Mouse (Mus musculus) hindbrain, embryonic 12.5 days (tissue): ENCODE results near the gene Kcnmb4. TPM values are rescaled to one million over a fixed set of nuclear protein-coding genes. Genes with fewer than 3 reads are reported as not detected.

Source experiments
- ATAC-seq: fragments of 200-750 bp; cut with Nextera tagmentation; 2 replicates; pipeline ENCODE4 v1.8.0; 2017; ENCODE audit warnings: moderate TSS enrichment; ENCODE audit not compliant: low FRiP score
- H3K27ac ChIP-seq: fragments of 300-500 bp; sonication (generic); 2 replicates; pipeline ENCODE4 v1.5.1; 2016; ENCODE audit warnings: mild to moderate bottlenecking
- H3K27me3 ChIP-seq: fragments of 300-500 bp; sonication (generic); 2 replicates; pipeline ENCODE4 v1.6.1; 2016; ENCODE audit warnings: mild to moderate bottlenecking
- H3K36me3 ChIP-seq: fragments of 300-500 bp; sonication (generic); 2 replicates; pipeline ENCODE4 v1.6.1; 2016; ENCODE audit warnings: mild to moderate bottlenecking
- H3K4me1 ChIP-seq: fragments of 300-500 bp; sonication (generic); 2 replicates; pipeline ENCODE4 v1.6.1; 2016
- H3K4me2 ChIP-seq: fragments of 300-500 bp; sonication (generic); replicated peaks from 2 replicates; pipeline ENCODE4 v1.6.1; 2016; ENCODE audit warnings: mild to moderate bottlenecking
- H3K4me3 ChIP-seq: fragments of 300-500 bp; sonication (generic); 2 replicates; pipeline ENCODE4 v1.5.1; 2016; ENCODE audit warnings: mild to moderate bottlenecking
- H3K9ac ChIP-seq: fragments of 300-500 bp; sonication (generic); 2 replicates; pipeline ENCODE4 v1.6.1; 2016; ENCODE audit warnings: mild to moderate bottlenecking, moderate library complexity
- H3K9me3 ChIP-seq: fragments of 300-500 bp; sonication (generic); replicated peaks from 2 replicates; pipeline ENCODE4 v1.6.1; 2016; ENCODE audit warnings: mild to moderate bottlenecking
- WGBS: fragments of 180-500 bp; shearing (Covaris S2); methylation state at CpG from one replicate; pipeline ENCODE4 v1.1.7; 2016; 5-methylcytosine and 5-hydroxymethylcytosine counted together
- polyA plus RNA-seq: library from polyadenylated mRNA; unstranded; fragments of >200 nt; fragmentation: Nextera tagmentation; extraction: Ambion mirVana; gene quantifications from 2 replicates; pipeline ENCODE4 v1.2.1, GENCODE M21; 2016

Gene Kcnmb4
- polyA plus RNA-seq: 19.9 and 20.5 TPM in 2 replicates

DNA sequence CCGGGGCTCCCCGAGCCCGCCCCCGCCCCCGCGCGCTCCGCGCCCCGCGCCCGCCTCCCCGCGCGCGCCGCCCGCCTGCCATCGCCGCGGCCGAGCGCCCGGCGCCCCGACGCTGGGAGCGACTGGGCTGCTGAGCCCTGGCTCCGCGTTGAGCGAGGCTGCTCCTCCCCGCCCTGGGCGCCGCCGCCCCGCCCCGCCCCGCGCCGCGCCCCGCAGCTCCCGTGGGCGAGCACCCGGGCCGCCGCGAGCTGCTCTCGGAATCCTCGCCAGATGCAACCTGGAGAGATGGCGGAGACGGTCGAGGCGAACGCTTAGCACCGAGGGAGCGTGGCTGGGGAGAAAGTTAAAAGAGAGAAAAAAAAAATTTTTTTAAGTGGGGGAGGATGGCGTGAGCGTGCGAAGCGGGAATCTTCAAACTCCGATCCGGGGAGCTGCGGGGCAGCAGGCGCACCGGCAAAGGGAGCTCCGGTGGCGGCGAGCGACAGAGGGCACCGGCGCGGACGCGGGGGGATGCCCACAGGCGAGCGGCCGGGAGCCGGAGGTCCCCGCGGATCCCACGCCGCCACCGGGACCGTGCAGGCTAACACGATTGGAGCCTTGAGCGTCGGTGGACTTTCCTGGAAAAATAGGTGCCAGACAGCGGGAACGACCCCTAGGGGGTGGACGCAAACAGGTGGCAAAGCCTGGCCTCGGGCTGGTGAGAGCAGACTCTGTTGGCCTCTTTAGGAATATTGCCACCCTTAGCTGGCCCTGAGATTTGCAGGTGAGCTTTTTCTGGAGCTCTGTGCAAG, at the start of gene Kcnmb4:
TSS of gene Kcnmb4 (minus strand) at position 120 of the 791 bp plus-strand sequence.
- peaks cover 17% of the 10 kb centered on the region for H3K4me1 ChIP-seq
- no peaks in the 10 kb centered on the region for H3K27me3 ChIP-seq
- peak; percentile 89 for ATAC-seq
- peak within 1 kb of the TSS; percentile 85 for H3K9ac ChIP-seq
- under 1% methylated on average over 53 of the region's 92 CpGs for WGBS
- no peaks in the 10 kb centered on the region for H3K36me3 ChIP-seq
- H3K27ac ChIP-seq: peak within 1 kb of the TSS; percentile 92
- H3K9me3 ChIP-seq: peaks cover 3% of the 10 kb centered on the region; the same call in 1 of the 2 replicates
- peak within 1 kb of the TSS; percentile 62 for H3K4me3 ChIP-seq
- H3K4me2 ChIP-seq: peak within 1 kb of the TSS; percentile 93

DNA sequence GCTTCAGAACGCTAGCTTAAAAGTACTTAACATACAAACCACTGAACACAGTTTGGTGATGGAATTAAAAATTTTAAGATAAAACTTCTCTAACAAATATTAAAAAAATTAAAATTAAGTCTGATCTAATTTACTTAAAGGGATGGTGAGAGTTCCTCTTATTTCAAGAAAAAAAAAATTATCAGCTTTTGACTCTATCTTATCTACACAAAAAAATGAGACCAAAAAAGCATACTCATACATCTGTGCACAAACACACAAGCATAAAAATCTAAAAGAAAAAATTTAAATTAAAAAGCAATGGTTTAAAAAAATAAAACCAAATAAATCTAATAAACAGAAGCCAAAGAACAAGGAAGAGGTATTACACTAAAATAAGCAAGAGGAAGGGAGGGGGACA, 45.9 kb upstream of the Kcnmb4 start:
- ATAC-seq: no peak
- no peak overlapping the region for H3K27ac ChIP-seq
- H3K36me3 ChIP-seq: no peaks in the 10 kb centered on the region
- H3K4me1 ChIP-seq: peaks cover 2% of the 10 kb centered on the region; the same call in 1 of the 2 replicates
- H3K4me2 ChIP-seq: no peak overlapping the region
- H3K27me3 ChIP-seq: no peaks in the 10 kb centered on the region
- no peaks in the 10 kb centered on the region for H3K9me3 ChIP-seq
- WGBS: 89% methylated on average over 1 of the region's 1 CpGs
- no peak overlapping the region for H3K4me3 ChIP-seq
- no peak overlapping the region for H3K9ac ChIP-seq

DNA sequence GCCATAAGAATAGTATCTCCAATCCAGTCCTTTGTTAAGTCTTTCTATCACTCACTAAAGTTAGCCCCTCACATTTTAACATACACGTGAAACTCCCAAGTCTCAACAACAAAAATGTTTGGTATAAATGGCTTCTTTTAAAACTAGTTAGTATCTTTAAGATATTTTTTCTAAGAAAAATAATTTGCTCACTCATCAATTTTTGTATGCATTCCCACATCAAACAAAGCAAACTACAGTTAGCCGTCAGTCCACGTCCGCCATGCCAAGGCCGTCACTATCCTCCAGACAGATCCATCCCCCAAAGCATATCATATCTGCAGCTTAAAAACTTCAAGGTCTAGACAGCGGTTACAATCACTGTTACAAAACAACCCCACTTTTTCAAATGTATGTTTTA, 41.9 kb upstream of the Kcnmb4 start:
- Histone ChIP-seq H3K27ac (no peak overlapping the region), H3K4me3 (no peak overlapping the region), H3K4me1 (peaks cover 9% of the 10 kb centered on the region; the same call in 1 of the 2 replicates), H3K9ac (no peak overlapping the region), H3K36me3 (no peaks in the 10 kb centered on the region), H3K9me3 (no peaks in the 10 kb centered on the region), H3K27me3 (no peaks in the 10 kb centered on the region), H3K4me2 (no peak overlapping the region)
- WGBS: 93% methylated on average over 6 of the region's 6 CpGs
- no peak for ATAC-seq

DNA sequence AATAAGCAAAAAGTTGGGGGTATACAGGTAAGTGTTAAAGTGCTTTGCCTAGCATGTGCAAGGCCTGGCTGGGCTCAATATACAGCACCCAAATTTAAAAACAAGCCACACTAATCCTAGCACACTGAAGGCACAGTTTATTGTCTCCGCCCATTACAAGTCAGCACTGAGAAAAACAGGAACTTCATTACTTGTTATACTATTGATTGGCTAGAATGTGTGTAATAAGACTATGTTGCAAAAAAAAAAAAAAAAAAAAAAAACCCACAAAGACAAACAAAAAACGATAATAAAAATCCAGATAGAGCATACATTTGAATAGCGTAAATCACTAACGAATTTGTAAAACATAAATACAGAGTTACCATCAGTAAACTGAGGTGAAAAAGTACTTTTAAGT, 41.5 kb upstream of the Kcnmb4 start:
- Histone ChIP-seq H3K4me3 (no peak overlapping the region), H3K4me1 (peaks cover 9% of the 10 kb centered on the region; the same call in 1 of the 2 replicates), H3K27ac (no peak overlapping the region), H3K27me3 (no peaks in the 10 kb centered on the region), H3K36me3 (no peaks in the 10 kb centered on the region), H3K9me3 (no peaks in the 10 kb centered on the region), H3K9ac (no peak overlapping the region), H3K4me2 (no peak overlapping the region)
- WGBS: 94% methylated on average over 4 of the region's 4 CpGs
- ATAC-seq: no peak

DNA sequence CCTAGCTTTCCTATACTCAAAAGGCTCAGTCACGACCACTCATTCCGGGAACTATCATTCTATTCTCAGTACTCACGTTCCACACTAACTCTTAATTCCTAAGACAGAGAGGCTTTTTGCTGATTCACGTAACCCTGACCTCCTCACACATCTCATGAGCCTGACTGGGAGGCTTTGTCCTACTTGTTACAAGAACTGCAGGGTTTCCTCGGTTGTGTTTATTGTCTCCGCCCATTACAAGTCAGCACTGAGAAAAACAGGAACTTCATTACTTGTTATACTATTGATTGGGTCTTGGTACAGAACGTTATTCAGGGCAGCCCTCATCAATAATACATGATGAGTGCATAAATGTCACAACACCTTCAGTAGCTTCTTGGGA, 39.6 kb upstream of the Kcnmb4 start:
- Histone ChIP-seq H3K36me3 (no peaks in the 10 kb centered on the region), H3K9me3 (no peaks in the 10 kb centered on the region), H3K9ac (no peak overlapping the region), H3K4me2 (no peak overlapping the region), H3K4me1 (peaks cover 9% of the 10 kb centered on the region; the same call in 1 of the 2 replicates), H3K27ac (no peak overlapping the region), H3K4me3 (no peak overlapping the region), H3K27me3 (no peaks in the 10 kb centered on the region)
- 55% methylated on average over 7 of the region's 7 CpGs for WGBS
- no peak for ATAC-seq

DNA sequence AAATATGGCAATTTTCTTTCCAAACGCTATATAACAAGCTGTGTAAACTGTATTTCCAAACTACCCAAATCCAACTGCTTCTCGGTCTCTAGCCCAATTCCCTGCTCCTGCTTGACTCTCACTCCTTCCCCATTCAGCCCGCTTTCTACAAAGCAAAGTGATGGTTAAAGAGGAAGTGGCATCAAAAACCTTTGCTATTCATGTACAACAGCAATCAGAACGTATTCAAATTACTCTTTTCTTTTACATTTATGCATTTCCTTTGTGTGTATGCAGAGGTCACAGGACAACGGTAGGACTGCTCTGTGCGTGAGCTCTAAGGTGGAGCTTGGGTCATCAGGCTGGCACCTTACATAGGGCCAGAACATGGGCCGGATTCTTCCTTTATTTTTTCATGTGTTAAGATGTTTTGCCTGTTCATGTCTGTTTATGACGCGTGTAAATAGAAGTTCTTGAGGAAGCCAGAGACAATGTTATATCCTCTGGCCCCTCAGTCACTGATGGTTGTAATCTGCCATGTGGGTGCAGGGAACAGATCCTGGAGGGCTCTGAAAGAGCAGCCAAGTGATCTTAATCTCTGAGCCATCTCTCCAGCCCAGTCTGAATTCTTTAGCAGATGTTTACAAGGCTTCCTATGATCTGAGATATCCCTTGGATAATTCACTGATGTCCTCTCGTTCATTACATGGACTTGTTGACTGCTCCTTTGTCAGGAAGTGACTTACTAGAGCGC, 39.0 kb upstream of the Kcnmb4 start:
- H3K4me1 ChIP-seq: peaks cover 6% of the 10 kb centered on the region; the same call in 1 of the 2 replicates
- no peaks in the 10 kb centered on the region for H3K36me3 ChIP-seq
- WGBS: 80% methylated on average over 11 of the region's 11 CpGs
- no peak overlapping the region for H3K27ac ChIP-seq
- H3K4me3 ChIP-seq: no peak overlapping the region
- H3K27me3 ChIP-seq: no peaks in the 10 kb centered on the region
- no peak overlapping the region for H3K9ac ChIP-seq
- no peaks in the 10 kb centered on the region for H3K9me3 ChIP-seq
- ATAC-seq: no peak
- no peak overlapping the region for H3K4me2 ChIP-seq

DNA sequence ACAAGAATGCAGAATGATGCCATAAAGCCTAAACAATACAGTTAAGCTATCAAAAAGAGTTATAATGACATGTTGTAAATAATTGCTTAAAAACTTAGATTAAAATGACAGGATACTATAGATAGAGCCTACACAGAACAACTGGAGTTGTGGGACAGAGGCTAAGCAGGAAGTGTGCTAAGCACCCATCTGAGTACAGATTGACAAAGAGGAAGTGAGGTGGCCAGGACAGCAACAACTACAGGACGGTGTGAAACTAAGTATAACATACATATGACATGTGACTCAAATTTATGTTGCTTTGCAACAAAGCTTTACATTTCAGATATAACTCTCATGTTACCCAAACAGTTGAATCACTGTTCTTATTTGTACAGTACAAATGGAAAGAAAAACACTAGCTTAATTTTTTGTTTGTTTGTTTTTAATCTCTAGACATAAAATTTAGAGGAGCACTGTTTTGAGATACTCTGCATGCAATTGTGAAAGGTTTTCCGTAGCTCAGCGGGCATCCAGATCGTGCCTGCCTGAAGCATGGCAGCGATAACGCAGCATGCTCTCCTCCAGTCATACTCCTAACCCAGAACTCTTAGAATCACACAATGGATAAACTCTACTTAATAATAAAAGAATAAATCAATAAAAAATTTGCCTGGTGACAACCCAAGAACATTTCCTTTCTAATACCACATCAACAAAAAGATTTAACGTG, 31.8 kb upstream of the Kcnmb4 start:
- Histone ChIP-seq H3K4me2 (no peak overlapping the region), H3K9ac (no peak overlapping the region), H3K36me3 (0 out of 2 replicates have a peak, but pooled peaks cover 2% of the 10 kb centered on the region), H3K9me3 (no peaks in the 10 kb centered on the region), H3K4me3 (no peak overlapping the region), H3K27me3 (no peaks in the 10 kb centered on the region), H3K27ac (no peak overlapping the region), H3K4me1 (0 out of 2 replicates have a peak, but pooled peaks cover 2% of the 10 kb centered on the region)
- 89% methylated on average over 7 of the region's 7 CpGs for WGBS
- no peak for ATAC-seq

DNA sequence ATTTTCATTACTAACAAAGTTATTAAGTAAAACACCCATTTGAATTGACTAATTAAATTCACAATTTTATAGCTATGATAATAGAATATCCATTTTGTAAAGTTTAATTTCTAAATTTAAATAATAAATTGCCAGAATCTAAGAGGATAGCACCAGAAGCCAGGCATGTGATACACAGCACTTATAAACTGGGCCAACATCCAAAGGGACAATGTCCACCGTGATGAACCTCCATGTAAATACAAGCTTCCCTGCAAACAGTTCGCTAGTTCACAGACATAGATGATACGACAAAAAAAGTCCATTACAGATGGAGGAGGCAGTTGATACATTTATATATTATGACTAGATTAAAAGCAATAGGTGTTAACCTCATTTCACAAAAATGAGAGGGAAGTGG, 19.1 kb upstream of the Kcnmb4 start:
- Histone ChIP-seq H3K4me1 (no peaks in the 10 kb centered on the region), H3K4me2 (no peak overlapping the region), H3K36me3 (peaks cover 36% of the 10 kb centered on the region), H3K27ac (no peak overlapping the region), H3K4me3 (no peak overlapping the region), H3K9me3 (no peaks in the 10 kb centered on the region), H3K27me3 (no peaks in the 10 kb centered on the region), H3K9ac (no peak overlapping the region)
- ATAC-seq: no peak
- 97% methylated on average over 3 of the region's 3 CpGs for WGBS

DNA sequence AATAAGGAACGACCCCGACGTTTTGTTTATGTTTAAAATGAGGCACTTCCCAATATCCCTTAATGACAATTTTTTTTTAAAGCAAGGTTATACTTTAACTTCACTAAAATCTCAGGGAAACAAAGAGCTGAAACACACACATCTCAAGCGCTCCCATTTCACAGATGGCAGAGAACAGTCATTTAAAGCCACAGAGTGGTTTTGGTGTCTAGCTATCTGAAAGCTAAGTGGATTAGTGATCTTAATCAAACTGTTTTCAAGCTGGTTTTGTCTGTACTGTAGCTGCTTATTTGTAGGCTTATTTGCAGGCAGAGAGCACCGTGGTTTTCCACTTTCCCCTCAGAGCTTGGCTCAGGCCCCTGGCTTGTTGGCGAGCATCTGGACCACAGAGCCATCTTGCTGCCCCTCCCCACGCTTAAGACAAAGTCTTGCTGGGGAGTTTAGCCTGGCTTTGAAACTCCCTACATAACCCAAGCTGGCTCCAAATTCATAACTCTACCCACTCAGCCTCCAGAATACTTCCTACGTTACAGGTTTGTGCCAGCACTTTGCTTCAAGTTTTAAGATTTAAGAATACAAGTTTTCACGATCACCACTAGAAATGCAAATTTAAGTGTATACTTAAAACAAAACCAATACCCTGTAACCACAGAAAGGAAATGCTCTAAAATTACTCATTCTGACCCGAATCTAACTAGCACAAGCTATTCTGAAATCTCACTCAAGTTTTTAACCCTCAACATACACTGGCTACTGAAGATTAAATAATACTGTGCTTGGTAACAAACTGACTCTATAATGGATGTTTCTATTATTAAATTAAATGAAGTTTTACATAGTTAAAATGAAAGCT, 13.4 kb upstream of the Kcnmb4 start:
- H3K9ac ChIP-seq: no peak overlapping the region
- no peaks in the 10 kb centered on the region for H3K9me3 ChIP-seq
- no peak overlapping the region for H3K27ac ChIP-seq
- no peak overlapping the region for H3K4me2 ChIP-seq
- peaks cover 34% of the 10 kb centered on the region for H3K36me3 ChIP-seq
- H3K27me3 ChIP-seq: no peaks in the 10 kb centered on the region
- 95% methylated on average over 10 of the region's 10 CpGs for WGBS
- no peaks in the 10 kb centered on the region for H3K4me1 ChIP-seq
- H3K4me3 ChIP-seq: no peak overlapping the region
- no peak for ATAC-seq

DNA sequence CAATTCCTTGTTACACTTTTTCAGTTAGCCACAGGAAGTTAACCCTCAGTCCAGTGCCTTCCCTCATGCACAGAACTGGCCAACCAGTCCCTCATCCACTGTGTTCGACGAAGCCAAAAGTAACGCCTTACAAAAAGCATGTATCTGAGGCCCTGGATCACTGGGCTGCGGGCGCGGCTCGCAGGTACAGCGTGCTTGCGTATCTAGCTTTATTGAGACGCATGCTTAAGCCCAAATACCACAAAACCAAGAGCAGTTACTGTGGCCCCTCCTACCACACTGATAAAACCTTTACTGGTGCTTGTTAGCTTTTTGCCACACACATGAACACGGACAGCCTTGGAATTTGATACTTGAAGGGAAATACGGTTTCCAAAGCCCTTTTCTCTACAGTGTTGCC, 8.2 kb upstream of the Kcnmb4 start:
- ATAC-seq: no peak
- H3K4me2 ChIP-seq: no peak overlapping the region
- no peak overlapping the region for H3K9ac ChIP-seq
- no peaks in the 10 kb centered on the region for H3K27me3 ChIP-seq
- 96% methylated on average over 12 of the region's 12 CpGs for whole genome bisulfite sequencing
- H3K36me3 ChIP-seq: peaks cover 25% of the 10 kb centered on the region; the same call in 1 of the 2 replicates
- H3K9me3 ChIP-seq: peaks cover 3% of the 10 kb centered on the region; the same call in 1 of the 2 replicates
- no peaks in the 10 kb centered on the region for H3K4me1 ChIP-seq
- H3K27ac ChIP-seq: no peak overlapping the region
- no peak overlapping the region for H3K4me3 ChIP-seq

DNA sequence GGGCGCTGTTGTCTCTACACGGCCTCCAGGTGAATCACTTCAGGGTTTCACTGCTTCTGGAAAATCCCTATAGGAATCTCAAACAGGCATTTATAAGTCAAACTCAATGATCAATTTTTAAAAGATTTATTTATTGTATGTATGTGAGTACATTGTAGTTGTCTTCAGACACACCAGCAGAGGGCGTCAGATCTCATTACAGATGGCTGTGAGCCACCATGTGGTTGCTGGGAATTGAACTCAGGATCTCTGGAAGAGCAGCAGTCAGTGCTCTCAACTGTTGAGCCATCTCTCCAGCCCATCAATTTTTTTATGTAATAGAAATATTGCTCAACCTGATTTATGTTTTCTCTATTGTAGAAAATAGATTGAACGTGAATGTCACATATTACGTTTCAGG, 7.3 kb upstream of the Kcnmb4 start:
- Histone ChIP-seq H3K4me2 (no peak overlapping the region), H3K9ac (no peak overlapping the region), H3K9me3 (peaks cover 3% of the 10 kb centered on the region; the same call in 1 of the 2 replicates), H3K27ac (no peak overlapping the region), H3K27me3 (no peaks in the 10 kb centered on the region), H3K36me3 (peaks cover 22% of the 10 kb centered on the region; the same call in 1 of the 2 replicates), H3K4me3 (no peak overlapping the region), H3K4me1 (no peaks in the 10 kb centered on the region)
- WGBS: 90% methylated on average over 5 of the region's 5 CpGs
- ATAC-seq: no peak
